Mouse (Mus musculus) thymus, postnatal 0 days (tissue): ENCODE data around the gene Mmel1. TPM values are rescaled to one million over a fixed set of nuclear protein-coding genes. Genes with fewer than 3 reads are reported as not detected.

Source experiments
- DNase-seq: peaks from one replicate; pipeline ENCODE4 v3.0.0-alpha.2; 2015; ENCODE audit warnings: low spot score
- polyA plus RNA-seq: library from polyadenylated mRNA; unstranded; fragments of >200 nt; fragmentation: Nextera tagmentation; extraction: Ambion mirVana; gene quantifications from 2 replicates; pipeline ENCODE4 v1.2.1, GENCODE M21; 2015

The Mmel1 gene
- 0.22 and 0.26 TPM in 2 replicates for polyA plus RNA-seq

- no peak for DNase-seq
These were observed at the start of gene Mmel1 for GRCm38 (mm10) chr4:154869440-154869839. Gene Mmel1 (plus strand): TSS chr4:154869585.

GRCm38 (mm10) chr4:154825662-154826061 lies 43.7 kb upstream of the Mmel1 start:
- DNase-seq, result peak; percentile 29

GRCm38 (mm10) chr4:154826224-154826623 lies 43.2 kb upstream of the Mmel1 start:
- DNase-seq, result no peak

GRCm38 (mm10) chr4:154827181-154827580 lies 42.2 kb upstream of the Mmel1 start:
- DNase-seq, result no peak

- no peak for DNase-seq
These were observed 41.3 kb upstream of the Mmel1 start for GRCm38 (mm10) chr4:154827861-154828610.

- no peak for DNase-seq
These were observed 37.3 kb upstream of the Mmel1 start for GRCm38 (mm10) chr4:154831915-154832573.

- no peak for DNase-seq
These were observed 33.0 kb upstream of the Mmel1 start for GRCm38 (mm10) chr4:154836183-154836915.

GRCm38 (mm10) chr4:154837170-154837569 lies 32.2 kb upstream of the Mmel1 start, which contains the start of gene Ttc34:
Gene Ttc34 (plus strand): TSS chr4:154837459.
- DNase-seq, result peak; percentile 26

GRCm38 (mm10) chr4:154838741-154839140 lies 30.6 kb upstream of the Mmel1 start:
- DNase-seq, result no peak

GRCm38 (mm10) chr4:154839406-154839805 lies 30.0 kb upstream of the Mmel1 start:
- DNase-seq, result no peak

- no peak for DNase-seq
These were observed 16.7 kb upstream of the Mmel1 start for GRCm38 (mm10) chr4:154852696-154853095.

GRCm38 (mm10) chr4:154853881-154854280 lies 15.5 kb upstream of the Mmel1 start:
- no peak for DNase-seq

GRCm38 (mm10) chr4:154854676-154855345 lies 14.6 kb upstream of the Mmel1 start:
- DNase-seq, result no peak

- DNase-seq, result peak; percentile 45
These were observed 13.5 kb upstream of the Mmel1 start for GRCm38 (mm10) chr4:154855721-154856479.

- no peak for DNase-seq
These were observed 12.9 kb upstream of the Mmel1 start for GRCm38 (mm10) chr4:154856480-154856837.

- no peak for DNase-seq
These were observed 12.5 kb upstream of the Mmel1 start for GRCm38 (mm10) chr4:154856882-154857281.

- DNase-seq, result no peak
These were observed 11.8 kb upstream of the Mmel1 start for GRCm38 (mm10) chr4:154857366-154858240.

- DNase-seq, result no peak
These were observed 10.8 kb upstream of the Mmel1 start for GRCm38 (mm10) chr4:154858601-154859000.

- DNase-seq, result no peak
These were observed 7.4 kb upstream of the Mmel1 start for GRCm38 (mm10) chr4:154861967-154862366.
